Mouse (Mus musculus): ENCODE data around the gene Anapc10.
"Not testable (repeated sequence)": the region's sequence is repeated elsewhere in the genome, so short reads cannot be mapped to it uniquely, and the experiment has no call there.

Gene Anapc10

DNA sequence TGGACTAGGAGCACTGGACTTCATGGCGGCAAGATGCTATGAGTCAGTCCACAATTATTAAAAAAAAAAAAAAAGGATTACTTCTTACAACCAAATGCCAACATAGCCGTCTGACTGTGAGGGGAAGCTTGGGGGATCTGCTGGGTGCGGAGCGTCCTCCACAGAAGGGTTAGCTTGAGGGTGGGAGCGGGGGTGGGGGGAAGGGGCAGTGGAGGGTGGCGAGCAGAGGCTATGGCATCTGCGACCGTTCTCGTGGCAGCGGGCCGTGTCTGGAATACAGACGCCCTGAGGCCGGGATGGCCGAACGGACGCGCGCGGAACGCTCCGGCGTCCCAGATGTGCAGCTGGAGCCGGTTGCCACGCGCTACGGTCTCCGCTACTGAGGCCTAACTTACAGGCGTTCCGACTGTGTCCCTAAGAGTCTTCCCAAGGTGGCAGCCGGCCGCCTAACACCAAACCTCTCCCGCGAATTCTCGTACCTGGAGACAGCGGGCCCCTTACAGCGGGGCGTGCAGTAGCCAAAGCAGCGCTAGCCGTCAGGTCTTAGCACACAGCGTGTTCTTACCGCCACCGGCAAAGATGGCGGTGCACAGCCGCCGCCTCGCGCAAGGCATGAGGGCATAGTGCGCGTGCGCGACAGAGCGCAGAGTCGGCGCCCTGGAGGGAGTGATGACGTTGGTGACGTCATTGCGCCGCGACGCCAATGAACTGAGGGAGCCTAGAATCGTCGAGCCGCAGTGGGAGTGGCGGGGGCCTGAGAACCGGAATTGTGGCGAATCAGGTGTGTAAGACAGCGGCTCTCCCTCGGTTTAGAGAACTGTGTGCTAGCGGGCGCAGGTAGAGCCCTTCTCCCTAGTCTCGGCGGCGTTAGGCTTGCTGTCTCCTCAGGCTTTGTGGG lies at the start of gene Anapc10, which contains the start of gene Abce1:
TSS of gene Anapc10 (plus strand) at position 757 of the 898 bp plus-strand sequence.
TSS of gene Abce1 (minus strand) at position 677 of the 898 bp plus-strand sequence.
- DNase-seq = peak; percentile 99

DNA sequence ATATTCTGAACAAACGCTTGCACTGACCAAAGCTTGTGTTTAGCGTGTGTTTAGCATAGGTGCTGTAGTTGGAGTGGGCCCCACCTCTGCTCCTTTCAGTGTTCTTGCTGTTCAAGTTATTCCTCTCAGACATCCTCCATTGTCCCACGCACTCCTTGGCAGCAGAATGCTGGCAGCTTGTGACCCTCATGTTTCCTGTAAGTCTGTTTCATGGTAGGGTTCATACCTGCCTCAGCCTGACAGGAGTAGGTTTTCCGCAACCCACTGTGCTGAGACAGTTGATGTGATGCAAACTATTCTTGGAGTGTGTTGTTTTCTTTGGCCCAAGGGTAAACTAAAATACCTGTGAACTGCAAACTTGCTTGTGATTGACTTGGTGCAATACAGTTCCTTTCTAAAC lies 35.2 kb upstream of the Anapc10 start:
- no peak for DNase-seq

DNA sequence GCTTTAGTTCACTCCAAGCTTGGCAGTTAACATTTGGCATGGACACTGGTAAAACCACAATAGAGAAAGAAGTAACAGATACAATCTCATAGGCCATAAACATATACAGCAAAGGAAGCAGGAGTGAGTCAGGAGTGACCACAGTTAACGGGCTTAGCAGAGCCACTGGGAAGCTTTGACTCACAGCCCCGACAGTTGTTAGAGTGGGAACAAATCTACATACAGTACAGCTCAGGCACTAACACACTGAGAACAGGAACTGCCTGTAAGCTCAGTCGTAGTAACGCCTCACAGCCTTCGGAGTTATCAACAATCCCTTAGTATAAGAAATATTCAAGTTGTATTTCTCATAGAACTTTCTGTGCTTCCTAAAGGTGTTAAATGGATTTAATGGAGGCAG lies 32.6 kb upstream of the Anapc10 start:
- DNase-seq = no peak

DNA sequence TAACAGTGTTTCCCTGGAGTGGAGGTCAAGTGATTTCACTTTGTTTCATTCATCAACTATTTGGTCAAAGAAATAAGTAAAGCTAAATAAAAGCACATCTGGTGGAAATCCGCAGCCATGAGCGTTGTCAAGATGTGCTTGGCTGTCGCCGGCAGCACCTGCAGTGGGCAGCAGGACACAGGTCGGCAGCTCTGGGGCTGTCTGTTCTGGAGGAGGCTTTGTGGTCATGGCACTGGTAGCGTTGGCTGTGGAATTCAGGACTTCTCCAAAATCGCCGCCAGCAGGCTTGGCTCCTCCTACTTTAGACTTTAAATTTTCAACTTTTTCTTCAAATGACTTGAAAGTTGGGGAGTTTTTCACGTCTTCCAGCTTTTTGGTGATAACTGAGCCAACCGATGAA lies 31.5 kb upstream of the Anapc10 start:
- DNase-seq = peak in 1 of 2 experiments; percentile 10

GRCm38 (mm10) chr8:79680555-79680954 lies 31.1 kb upstream of the Anapc10 start:
- DNase-seq = peak; percentile 26 to 34

DNA sequence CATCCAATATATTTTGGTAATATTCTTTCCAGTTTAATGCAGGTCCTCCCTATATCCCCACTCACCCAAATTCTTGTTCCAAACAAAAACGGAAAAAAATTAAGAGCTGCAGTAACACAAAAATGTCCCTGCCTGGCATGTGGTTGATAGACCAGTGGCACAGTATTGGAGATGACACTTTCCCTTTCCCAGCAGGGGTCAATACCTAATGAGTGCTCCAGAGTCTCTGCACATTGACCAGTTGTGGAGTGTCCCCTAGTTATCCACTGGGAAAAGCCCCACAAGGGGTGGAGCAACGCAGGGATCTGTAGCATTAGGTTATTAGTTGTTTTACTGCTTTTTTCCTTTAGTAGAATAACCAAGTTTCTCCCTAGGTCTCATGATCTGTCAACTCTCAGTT lies 30.7 kb upstream of the Anapc10 start:
- DNase-seq = peak in 1 of 2 experiments; percentile 12

GRCm38 (mm10) chr8:79685927-79686326 lies 25.7 kb upstream of the Anapc10 start:
- not testable (repeated sequence) for DNase-seq

- no peak for DNase-seq
These were observed 19.1 kb upstream of the Anapc10 start for GRCm38 (mm10) chr8:79692531-79692930.

DNA sequence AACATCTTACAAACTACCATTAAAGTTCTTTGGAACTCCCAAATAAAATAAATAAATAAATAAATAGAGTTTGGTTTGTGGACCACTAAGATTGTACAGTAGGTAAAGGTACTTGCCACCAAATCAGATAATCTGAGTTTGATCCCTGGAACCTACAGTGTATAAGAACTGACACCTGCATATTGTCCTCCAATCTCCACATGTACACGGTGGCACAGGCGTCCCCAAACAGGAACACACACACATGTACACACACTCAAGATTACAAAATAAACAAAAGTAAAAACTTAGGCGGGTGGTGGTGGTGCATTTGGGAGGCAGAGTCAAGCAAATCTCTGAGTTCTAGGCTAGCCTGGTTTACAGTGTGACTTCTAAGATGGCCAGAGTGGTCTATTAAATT lies 4.9 kb upstream of the Anapc10 start:
- DNase-seq = no peak

DNA sequence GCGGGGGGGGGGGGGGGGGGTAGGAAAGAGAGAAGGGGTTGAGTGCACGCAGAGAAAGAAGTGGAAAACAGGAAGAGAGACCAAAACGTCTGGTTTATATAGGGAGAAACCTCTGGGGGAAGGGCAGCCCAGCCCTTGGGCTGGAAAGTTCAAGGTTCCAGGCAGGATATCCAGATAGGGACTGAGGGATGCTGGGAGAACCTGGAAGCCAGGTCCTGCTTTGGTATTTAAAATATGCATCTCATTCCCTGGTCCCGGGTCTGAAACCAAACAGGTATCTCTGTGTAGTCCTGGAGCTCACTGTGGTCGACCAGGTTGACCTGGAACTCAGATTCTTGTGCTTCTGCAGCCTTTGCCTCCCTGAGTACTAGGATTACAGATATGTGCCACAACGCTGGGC lies 1.1 kb downstream of the Anapc10 start:
- DNase-seq = no peak

DNA sequence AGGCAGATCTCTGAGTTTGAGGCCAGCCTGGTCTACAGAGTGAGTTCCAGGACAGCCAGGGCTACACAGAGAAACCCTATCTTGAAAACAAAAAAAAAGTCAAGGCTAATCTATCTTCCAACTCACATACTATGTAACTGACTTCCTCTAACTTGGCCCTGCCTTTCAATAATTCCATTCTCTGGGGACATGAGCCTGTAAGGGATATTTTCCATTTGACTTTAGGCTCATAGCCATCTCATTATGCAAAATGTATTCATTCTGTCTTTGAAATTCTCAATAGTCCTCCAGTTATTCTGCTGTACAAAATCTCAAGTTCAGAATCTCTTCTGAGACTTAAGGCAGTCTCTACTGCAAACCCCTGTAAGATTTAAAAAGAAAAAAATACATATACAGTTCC lies 9.9 kb downstream of the Anapc10 start:
- no peak for DNase-seq

- no peak for DNase-seq
These were observed 11.7 kb downstream of the Anapc10 start for GRCm38 (mm10) chr8:79723308-79723707.

GRCm38 (mm10) chr8:79724589-79724988 lies 13.0 kb downstream of the Anapc10 start:
- DNase-seq = no peak

DNA sequence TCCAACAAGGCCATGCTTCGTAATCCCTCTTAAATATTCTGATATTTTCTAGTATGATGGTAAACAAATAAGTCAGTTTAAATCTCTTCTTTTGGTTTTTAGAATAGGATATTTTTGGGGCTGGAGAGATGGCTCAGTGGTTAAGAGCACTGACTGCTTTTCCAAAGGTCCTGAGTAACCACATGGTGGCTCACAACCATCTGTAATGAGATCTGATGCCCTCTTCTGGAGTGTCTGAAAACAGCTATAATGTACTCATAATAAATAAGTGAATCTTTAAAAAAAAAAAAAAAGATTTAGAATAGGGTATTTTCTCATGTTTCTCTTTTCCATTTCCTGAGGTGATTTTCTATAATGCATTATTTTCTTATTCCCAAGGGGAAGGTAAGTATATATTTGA lies 16.3 kb downstream of the Anapc10 start:
- no peak for DNase-seq

DNA sequence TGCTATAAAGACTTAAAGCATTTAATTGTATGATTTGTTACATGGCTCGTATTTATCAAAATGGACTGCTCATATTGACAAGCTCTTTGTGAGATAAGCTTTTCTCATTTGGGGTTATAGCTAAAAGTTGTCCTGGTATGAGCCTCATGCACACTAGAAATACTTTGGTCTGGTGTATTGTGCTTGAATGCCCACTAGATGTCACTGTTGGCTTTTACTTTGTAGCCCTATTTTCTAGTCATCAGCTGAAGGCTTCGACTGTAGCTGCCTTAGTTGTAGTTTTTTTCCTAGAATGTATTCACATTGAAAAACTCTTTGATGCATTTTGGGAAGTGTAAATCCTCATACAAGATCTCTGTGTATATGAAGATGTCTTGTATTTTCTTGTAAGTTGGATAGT lies 22.7 kb downstream of the Anapc10 start:
- DNase-seq = peak; percentile 50 to 69

DNA sequence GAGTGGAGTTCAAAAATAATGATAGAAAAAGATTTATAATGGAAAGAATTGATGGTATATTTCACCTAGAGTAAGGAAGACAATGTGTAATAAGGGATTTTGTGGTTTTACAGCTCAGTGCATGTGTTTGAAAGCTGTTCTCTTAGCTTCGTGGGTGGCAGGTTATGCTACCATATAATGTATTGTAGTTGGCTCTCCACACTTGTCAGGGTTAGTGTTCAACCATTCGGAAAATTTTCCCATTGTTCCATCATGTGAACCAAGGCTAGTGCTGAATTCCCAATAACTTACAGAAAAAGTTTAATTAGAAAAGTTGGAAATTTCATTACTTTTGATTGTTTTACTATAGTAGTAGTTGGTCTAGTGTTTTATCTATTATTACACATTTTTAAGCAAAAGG lies 36.6 kb downstream of the Anapc10 start:
- DNase-seq = no peak

DNA sequence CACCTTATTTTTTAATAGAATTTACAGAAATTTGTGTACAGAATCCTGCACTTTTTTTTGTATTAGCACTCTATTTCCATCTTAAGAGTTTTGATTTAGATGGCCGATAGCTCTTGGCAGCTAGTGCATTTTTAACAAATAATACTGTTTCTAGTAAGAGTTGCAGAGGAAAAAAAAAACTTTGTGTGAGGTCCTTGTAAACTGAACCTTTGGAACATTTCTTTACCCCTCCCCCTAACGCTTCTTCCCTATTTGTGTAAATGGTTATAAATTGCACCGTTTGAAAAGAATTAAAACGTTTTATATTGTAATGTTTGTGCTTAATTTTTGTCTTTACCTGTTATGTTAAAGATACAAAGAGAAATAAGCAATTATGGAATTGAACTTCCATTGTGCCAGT lies 37.0 kb downstream of the Anapc10 start:
- DNase-seq = no peak

DNA sequence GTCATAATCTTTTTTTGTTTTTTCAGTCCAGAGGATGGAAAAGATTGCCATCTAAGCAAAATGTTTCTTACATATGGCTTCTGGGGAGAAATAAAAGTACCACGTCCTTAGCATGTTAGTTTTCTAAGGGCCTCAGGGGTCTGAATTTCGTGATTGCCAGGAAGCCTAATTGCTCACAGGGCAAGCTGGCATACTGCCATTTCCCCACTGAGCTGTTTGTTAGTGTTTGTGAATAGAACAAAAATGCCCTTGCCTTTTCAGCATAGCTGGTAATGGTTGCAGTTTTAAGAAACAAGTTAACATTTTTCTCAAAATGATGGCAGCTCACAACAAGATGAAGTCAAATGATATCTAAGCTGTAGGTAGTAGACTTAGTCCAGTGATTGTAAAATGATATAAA lies 38.7 kb downstream of the Anapc10 start:
- DNase-seq = peak; percentile 77 to 80

DNA sequence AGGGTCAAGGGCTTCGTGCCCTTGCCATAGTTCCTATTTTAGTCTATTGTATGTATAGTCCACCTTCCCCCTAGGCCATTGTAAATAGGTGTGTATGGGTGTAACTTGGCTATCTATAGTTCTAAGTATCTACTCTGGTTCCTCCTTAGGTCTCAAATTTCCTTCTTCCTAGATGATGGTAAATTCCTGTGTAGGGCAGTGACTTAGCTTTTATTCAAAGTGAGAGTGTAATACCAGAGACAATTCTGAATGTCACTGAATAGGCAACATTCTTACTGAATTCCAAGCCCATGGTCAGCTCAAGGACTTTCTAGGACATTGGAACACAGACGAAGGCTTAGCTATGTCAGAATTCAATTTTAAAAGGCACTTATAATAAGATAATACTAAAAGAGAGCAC lies 83.3 kb downstream of the Anapc10 start:
- DNase-seq = not testable (repeated sequence)

DNA sequence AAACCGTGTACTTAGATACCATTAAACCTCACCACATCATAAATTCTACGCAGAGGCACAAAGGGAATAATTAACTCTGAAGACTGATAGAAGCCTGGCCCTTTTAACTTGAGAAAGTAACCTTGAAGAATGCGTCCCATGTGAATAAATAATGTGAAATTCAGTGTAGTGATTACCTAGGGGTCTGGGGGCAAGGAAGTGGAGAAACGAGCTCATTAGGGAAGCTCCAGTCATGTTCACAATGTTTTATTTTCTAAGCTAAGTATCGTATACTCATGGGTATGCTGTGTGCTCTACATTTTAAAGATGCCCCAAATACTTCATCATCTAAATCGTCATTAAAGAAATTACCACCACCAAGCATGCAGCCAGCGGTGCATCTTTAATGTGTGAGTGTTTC lies 85.1 kb downstream of the Anapc10 start:
- no peak for DNase-seq

DNA sequence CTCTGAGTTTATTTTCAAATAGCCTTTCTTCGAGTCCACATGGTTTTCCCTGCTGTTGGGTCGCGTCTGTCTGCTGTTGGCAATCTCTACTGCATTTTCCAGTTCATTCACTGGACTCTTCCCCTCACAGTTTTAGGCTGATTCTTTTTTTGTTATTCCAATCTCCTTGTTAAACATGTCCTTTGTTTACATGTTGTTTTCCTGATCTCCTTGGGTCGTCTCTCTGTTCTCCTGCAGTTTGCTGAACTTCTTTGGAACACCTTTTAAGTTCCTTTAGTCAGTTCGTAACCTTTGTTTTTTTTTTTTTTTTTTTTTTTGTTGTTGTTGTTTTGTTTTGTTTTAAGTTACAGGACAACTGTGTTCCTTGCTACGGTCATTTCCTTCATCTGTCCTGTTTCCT lies 92.9 kb downstream of the Anapc10 start:
- DNase-seq = no peak

DNA sequence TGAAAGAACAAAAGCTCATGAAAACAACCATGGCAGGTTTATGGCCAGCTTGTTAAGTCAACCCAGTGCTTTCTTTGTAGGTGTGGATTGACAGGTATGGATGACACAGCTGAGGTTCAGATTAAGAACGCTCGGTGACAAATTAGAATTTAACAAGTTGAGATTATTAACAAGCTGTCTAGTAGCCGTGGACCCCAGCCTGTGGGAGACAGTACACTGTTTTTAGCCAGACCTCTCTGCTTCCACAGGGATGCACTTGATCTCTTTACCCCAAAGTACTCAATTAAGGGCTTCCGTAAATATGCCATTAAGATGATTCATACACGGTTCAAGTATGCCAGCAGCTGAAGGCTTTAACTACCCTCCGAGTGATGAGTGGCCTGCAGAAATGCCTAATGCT lies 95.4 kb downstream of the Anapc10 start:
- no peak for DNase-seq

DNA sequence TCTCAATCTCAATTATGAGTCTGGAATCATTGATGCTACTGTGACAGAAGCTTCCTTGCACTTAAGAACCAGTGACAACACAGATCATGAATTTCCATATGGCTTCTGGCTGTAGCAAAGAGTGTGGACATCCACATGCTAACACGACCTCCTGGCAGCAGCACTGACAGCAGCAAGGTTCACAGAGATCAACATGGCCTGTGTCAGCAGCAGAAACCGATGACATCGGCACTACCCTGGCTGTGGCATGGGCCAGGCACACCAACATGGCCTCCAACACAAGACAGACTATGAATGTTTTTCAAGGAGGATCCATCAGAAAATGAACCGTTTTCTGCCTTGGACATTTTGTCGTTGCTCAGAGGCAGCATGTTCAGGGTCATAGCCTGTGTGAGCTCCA lies 114.9 kb downstream of the Anapc10 start:
- DNase-seq = no peak
